Mouse (Mus musculus): ENCODE data around the gene Efcab8.

DNA sequence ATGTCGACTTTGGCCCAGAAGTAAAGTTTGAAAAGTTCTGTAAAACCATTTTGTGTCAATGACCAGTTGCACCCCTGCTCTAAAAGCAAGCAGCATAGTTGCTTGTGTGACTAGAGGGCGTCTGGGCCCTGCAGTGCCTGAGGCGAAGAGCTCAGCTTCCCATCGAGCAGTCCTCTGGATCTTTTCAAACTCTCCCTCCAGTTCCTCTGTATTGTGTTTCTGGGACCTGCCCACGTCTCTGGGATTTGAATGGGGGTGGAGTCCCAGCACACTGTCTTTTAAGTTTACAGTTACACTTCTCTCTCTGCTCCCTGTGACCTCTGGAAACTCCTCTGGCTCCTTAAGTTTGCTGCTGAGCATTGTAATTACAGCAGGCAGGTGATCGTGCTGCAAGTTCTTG is 12.2 kb upstream of the Efcab8 start:
- no peak for TF ChIP-seq CHD1 (IDR thresholded peaks at IDR 0.05; ENCODE audit: low read depth, low read length)
- TF ChIP-seq MAX (IDR thresholded peaks at IDR 0.05; ENCODE audit: low read length), result no peak
- no peak for TF ChIP-seq CTCF (IDR thresholded peaks at IDR 0.05 in 2 of 3, conservative IDR thresholded peaks at IDR 0.05 in 1 of 3; ENCODE audit: control insufficient read depth in 1 of 3, insufficient read depth in 1 of 3, low read depth in 2 of 3, low read length in 3 of 3, poor library complexity in 1 of 3, severe bottlenecking in 1 of 3)
- no peak for TF ChIP-seq POLR2A (IDR thresholded peaks at IDR 0.05; ENCODE audit: control insufficient read depth in 1 of 2, insufficient read depth in 1 of 2, low read depth in 1 of 2, low read length in 2 of 2, poor library complexity in 1 of 2)

Data from MEL (cell line).